9 mouse cellular contexts compared by ENCODE assay signal in genomic region chr5:44165854-44166253, GRCm38 (mm10).
DNase-seq lines count a peak whose midpoint lies in the region; ATAC-seq lines count a peak whose summit lies in the region.
"Had no signal": no experiment of that assay in that cellular context is flagged by ENCODE, and none has a peak within 500 bp of the region (broad histone marks: within the 10 kb centered on the region; RNA-seq: fewer than 3 reads in every experiment).

No protein-coding gene starts in this region.

- H3K9me3 ChIP-seq in hindbrain, embryonic 15.5 days, result no peaks in the 10 kb centered on the region
- H3K9me3 ChIP-seq: embryonic facial prominence, embryonic 13.5 days had no signal

- no peak overlapping the region for H3K4me3 ChIP-seq in hindbrain, embryonic 15.5 days
- H3K4me3 ChIP-seq: embryonic facial prominence, embryonic 13.5 days had no signal

- H3K27me3 ChIP-seq in hindbrain, embryonic 15.5 days, result no peaks in the 10 kb centered on the region
- H3K27me3 ChIP-seq: embryonic facial prominence, embryonic 13.5 days had no signal

- no peaks in the 10 kb centered on the region for H3K4me1 ChIP-seq in hindbrain, embryonic 15.5 days (replicated peaks)

- H3K4me2 ChIP-seq in hindbrain, embryonic 15.5 days, result no peak overlapping the region
- H3K4me2 ChIP-seq: embryonic facial prominence, embryonic 13.5 days had no signal

- H3K27ac ChIP-seq in hindbrain, embryonic 15.5 days (replicated peaks), result no peak overlapping the region

- peak; percentile 19 for DNase-seq in heart, adult 11 months
- no peak for DNase-seq in heart, adult 8-10 months (ENCODE audit: low spot score)
- peak; percentile 18 to 21 for DNase-seq in B cell, adult 2 months
- peak; percentile 46 for DNase-seq in ZHBTc4 (ENCODE audit: low read depth, low spot score)
- no peak for DNase-seq in gastrocnemius, postnatal 10 days
- DNase-seq in frontal cortex, postnatal 14 days (ENCODE audit: low spot score in 2 of 2), result no peak

- ATAC-seq in hindbrain, embryonic 15.5 days (ENCODE audit: low FRiP score, low read depth), result peak; percentile 34; the same call in 1 of the 2 replicates
- peak; percentile 83 for ATAC-seq in megakaryocyte progenitor cell, adult 5-6 weeks (replicated peaks; ENCODE audit: poor library complexity)

- 60% methylated on average over 2 of the region's 2 CpGs for WGBS in hindbrain, embryonic 15.5 days

- H3K9ac ChIP-seq in hindbrain, embryonic 15.5 days, result no peak overlapping the region
- H3K9ac ChIP-seq: embryonic facial prominence, embryonic 13.5 days had no signal

- H3K36me3 ChIP-seq in hindbrain, embryonic 15.5 days, result no peaks in the 10 kb centered on the region

Comparison
In these comparisons a context has a peak if more than half of its experiments do, and no peak if none do; other contexts are left out.
1. DNase-seq: peak in heart, adult 11 months (single experiment), B cell, adult 2 months (2 of 2) and ZHBTc4 (single experiment); none in heart, adult 8-10 months (single experiment), gastrocnemius, postnatal 10 days (single experiment) and frontal cortex, postnatal 14 days (0 of 2).